Mouse (Mus musculus) c-Kit-positive CD71-positive TER-119-negative erythroid progenitor cells, embryonic 14.5 days (primary cell): Measurements from ENCODE around the gene Abcb8.
A peak's percentile ranks its signal among the peaks of the same experiment; 100 is the strongest.

Experiments
- DNase-seq: peaks from one replicate; pipeline ENCODE4 v3.0.0-alpha.2; 2013; ENCODE audit warnings: low read depth

Abcb8 gene

DNA sequence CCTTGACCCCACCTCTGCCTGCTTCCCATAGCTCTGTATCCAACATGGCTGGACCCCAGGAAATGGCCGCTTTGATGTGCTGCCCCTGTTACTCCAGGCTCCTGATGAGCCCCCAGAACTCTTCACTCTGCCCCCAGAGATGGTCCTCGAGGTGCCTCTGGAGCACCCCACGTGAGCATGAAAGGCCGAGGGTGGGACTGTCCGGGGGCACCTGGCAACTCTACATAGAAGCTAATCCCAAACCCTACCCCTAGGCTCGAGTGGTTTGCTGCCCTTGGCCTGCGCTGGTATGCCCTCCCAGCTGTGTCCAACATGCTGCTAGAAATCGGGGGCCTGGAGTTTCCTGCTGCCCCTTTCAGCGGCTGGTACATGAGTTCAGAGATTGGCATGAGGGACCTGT is 23.7 kb upstream of the Abcb8 start:
- no peak for DNase-seq

GRCm38 (mm10) chr5:24373807-24374206 is 19.7 kb upstream of the Abcb8 start:
- no peak for DNase-seq

DNA sequence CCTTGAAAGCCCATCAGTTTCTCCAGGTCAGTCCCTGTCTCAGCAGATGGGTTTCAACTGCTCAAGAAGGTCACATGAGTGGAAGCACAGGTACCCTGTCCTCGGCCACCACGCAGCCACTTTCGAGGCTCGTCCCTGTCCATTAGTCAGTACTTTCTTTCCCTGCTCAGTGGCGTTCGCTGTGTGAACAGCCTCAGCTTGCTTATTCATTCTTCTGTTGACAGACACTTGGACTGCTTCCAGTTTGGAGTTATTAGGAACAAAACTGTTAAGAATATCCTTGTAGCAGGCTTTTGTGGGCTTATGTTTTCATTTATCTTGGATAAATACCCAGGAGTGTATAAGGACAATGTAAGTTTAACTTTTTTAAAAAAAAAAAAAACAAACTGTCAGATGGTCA is 19.2 kb upstream of the Abcb8 start:
- DNase-seq, result no peak

GRCm38 (mm10) chr5:24374666-24375328 is 18.7 kb upstream of the Abcb8 start:
- no peak for DNase-seq

DNA sequence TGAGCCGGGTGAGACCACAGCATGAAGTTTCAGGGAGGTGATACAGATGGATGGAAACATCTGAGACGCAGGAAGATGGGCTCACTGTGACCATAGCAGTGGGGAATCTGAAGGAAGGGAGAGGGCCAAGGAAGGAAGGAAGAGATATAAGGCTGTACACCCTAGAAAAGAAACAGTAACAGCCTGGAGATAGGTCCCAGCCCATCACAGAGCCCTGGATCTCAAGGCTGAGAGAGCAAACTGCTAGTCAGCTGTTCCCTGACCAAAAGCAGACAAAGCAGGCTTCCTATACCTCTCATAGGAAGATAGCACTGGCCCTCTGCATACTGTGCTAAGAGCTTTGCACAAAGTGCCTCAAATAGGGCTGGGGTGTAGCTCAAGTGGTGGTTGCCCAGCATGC is 14.8 kb upstream of the Abcb8 start:
- no peak for DNase-seq

GRCm38 (mm10) chr5:24379501-24379900 is 14.0 kb upstream of the Abcb8 start:
- no peak for DNase-seq

- no peak for DNase-seq
These were observed 13.0 kb upstream of the Abcb8 start for GRCm38 (mm10) chr5:24380499-24380898.

DNA sequence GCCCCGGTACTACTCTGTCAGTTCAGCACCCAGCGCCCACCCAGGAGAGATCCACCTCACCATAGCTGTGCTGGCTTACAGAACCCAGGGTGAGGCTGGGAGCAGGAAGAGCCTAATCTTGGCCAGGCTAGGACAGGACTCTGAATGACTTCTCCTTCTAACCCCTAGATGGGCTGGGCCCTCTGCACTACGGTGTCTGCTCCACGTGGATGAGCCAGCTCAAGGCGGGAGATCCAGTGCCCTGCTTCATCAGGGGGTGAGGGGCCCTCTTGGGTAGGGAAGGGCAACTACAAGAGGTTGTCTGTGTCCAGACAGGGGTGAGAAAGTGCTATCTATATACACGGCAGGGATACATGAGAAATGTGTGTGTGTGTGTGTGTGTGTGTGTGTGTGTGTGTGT is 12.0 kb upstream of the Abcb8 start:
- DNase-seq, result no peak

GRCm38 (mm10) chr5:24381988-24382387 is 11.5 kb upstream of the Abcb8 start:
- DNase-seq, result no peak

- peak; percentile 90 for DNase-seq
These were observed 10.2 kb upstream of the Abcb8 start for GRCm38 (mm10) chr5:24383026-24383859.

DNA sequence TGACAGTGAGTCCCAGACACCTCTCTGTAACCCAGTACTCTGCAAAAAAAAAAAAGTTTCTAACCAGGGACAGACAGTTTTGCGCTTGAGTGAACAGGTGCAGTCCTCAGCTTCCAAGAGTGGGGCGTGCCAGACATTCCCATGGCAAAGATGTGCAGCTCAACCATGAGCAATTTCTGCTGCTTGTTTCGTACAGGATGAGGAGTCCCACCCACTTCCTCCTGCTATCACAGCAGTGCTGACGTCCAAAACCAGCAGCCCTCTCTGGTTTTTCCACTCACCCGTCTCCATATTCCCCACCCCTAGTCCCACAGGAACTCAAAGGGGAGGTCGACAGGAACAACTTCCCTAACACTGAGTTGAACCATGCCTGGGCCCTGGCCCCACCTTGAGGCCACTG is 9.1 kb upstream of the Abcb8 start:
- no peak for DNase-seq

GRCm38 (mm10) chr5:24385374-24385773 is 8.1 kb upstream of the Abcb8 start:
- no peak for DNase-seq

GRCm38 (mm10) chr5:24385887-24386550 is 7.4 kb upstream of the Abcb8 start:
- DNase-seq, result no peak

GRCm38 (mm10) chr5:24387264-24388241 is 5.9 kb upstream of the Abcb8 start:
- no peak for DNase-seq

GRCm38 (mm10) chr5:24388246-24388915 is 5.1 kb upstream of the Abcb8 start:
- DNase-seq, result no peak

DNA sequence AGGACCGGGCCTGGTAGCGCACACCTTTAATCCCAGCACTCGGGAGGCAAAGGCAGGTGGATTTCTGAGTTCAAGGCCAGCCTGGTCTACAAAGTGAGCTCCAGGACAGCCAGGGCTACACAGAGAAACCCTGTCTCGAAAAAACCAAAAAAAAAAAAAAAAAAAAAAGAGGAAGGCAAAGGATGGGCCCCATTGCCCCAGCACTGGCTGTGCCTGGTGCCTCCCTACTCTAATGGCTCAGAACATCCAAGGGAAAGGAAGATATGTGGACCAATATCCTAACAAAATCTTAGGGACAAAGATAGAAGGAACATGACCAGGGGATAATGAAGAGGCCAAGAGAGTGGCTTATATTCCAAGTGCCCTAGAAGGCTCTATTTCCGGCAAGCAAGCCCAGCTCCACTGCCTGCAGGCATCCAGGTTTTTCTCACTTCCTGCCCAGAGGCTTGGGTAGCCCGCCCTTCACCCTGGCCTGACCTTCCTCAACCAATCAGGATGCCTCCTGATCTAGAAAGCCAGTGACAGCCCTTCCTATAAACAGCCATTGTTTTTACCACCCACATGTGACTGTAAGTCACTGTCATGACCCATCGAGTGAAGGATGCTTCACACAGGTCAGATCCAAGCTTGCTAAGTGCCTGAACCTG is 4.3 kb upstream of the Abcb8 start:
- no peak for DNase-seq

DNA sequence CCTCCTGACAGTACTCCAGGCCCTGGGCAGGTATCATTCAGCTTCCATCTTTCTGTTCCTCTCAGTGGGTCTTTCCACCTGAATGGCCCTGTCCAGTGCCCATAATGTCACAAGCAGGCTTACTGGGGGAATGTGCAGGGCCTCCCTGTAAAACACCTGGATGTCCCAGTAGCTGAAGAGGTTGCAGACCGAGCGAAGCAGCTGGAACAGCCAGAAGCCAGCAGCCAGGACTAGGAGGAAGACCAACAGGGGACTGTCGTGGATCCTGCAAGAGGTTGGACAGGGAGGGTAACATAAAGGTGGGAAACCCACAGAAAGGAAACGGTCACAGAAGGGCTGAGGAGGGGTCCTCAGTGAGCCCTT is 3.8 kb upstream of the Abcb8 start:
- DNase-seq, result no peak

DNA sequence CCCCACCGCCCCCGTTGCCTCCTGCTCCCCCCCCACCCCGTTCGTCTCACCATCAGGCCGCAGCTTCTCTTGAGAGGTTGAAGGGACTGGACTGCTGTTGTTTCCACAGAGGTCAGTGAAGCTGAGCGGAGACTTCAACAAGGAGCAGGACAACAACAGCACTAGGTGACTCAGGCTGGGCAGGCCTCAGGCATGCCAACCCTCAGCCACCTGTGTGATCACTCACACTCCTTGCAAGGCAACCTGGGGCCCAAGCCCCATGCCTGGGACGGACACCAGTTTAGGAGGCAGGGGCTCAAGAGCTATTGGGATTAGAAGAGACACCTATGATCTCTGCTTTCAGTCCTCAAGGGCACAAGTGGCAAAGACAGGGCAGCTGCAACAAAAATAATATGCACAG is 1.6 kb upstream of the Abcb8 start, which contains the start of gene Atg9b:
Atg9b (minus strand) TSS at position 280 of the 400 bp plus-strand sequence.
- DNase-seq, result no peak

- no peak for DNase-seq
These were observed 739 bp upstream of the Abcb8 start for GRCm38 (mm10) chr5:24392724-24393123.

DNA sequence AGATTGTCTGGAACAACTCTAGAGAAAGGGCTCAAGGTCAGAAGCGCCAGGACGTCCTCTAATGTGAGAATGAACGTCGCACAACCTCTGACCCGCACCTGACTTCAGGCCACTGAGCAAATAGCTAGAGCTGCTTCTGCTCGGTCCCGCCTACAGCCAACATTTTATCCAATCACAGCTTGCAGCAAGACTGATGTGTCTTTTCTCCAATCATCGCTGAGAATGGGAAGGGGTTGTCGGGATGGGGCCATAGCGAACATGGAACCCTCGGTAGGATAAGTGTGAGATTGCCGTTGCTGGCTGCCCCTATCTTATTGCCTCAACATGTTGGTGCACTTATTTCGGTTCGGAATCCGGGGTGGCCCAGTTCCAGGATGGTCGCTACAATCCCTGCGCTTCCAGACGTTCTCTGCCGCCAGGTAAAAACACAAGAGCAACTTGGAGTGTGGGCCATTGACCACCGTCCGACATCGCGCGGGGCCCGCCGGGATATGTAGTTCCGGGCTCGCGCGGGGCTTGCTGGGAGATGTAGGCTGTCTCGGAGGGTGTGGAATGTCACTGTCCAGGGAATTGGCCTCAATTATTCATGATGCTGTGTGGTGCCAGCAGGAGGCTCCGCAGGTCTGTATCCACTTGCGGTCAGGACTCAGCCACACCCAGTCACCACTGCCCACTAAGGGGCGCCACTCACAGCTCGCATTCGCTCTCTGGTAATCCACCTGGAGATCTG is 867 bp downstream of the Abcb8 start:
- DNase-seq, result peak; percentile 95
